Mouse (Mus musculus): ENCODE data around the gene Foxred2.

DNA sequence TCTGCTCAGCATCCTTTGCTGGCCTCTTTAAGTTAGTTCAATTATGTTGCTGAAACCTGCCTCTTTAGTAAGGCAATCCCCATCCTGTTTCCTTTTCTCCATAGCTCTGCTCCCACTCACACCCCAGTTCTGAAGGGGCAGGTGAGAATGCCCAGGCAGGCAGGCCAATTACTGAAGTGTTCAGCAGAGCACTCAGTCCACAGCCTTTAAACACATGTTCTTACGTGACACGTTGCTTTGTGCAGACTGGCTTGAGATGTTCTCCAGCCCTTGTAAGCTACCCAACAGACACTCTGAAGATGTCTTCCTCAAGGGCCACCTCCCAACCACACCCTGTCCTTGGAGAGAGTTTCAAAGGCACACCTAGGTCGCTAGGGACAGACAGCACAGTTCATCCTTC is 1.5 kb upstream of the Foxred2 start:
- TF ChIP-seq CTCF (IDR thresholded peaks at IDR 0.05; ENCODE audit: extremely low read depth, insufficient read depth, low read length) (no peak), POLR2A (IDR thresholded peaks at IDR 0.05; ENCODE audit: extremely low read depth, insufficient read depth, low read length) (no peak)
